Mouse (Mus musculus) right cerebral cortex, postnatal 36 days (tissue): ENCODE results near the gene Pes1.
"Not testable (repeated sequence)": the region's sequence is repeated elsewhere in the genome, so short reads cannot be mapped to it uniquely, and the experiment has no call there.

ENCODE experiments used
- DNase-seq, 2 experiments: peaks; one replicate each; pipeline ENCODE4 v3.0.0; 2022; ENCODE audit warnings: low spot score in 2 of 2, mixed read lengths in 1 of 2

Gene Pes1

DNA sequence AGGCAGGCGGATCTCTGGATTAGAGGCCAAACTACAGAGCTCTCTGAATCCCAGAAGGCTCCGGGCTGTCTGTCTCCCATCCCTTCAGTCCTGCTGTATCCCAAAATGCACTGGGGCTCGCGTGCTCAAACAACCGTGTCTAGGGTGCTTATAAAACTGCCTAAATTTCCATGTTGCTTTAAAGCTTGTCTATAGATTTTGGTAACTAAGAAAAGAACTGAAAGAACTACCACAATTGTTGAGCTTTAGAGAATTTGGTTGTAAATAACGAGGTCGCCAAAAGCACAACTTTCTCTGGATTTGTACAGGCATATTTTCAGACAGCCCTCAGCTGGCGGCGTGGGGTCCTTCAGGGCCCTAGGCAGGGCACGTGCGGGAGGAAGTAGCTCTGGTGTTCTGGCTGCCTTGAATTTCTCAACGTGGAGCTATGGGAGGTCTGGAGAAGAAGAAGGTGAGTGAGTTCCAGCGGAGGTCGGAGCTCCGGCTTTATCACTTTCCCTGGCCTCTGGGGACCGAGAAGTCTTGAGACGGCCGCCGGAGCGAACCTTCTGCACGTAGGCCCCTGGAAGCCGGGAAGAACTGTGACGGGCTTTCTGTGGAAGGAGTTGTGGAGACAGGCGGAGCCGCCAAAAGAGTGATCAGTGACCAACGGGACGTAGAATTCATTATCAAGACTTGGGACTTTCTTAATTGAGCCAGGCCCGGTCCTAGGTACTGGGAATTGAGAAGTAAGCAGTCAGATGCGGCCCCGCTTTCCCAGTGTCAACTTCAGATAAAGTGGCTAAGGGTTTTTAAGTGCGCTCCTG lies at the start of gene Pes1:
TSS of gene Pes1 (plus strand) at position 366 of the 806 bp plus-strand sequence.
- peak; percentile 74 to 78 for DNase-seq

DNA sequence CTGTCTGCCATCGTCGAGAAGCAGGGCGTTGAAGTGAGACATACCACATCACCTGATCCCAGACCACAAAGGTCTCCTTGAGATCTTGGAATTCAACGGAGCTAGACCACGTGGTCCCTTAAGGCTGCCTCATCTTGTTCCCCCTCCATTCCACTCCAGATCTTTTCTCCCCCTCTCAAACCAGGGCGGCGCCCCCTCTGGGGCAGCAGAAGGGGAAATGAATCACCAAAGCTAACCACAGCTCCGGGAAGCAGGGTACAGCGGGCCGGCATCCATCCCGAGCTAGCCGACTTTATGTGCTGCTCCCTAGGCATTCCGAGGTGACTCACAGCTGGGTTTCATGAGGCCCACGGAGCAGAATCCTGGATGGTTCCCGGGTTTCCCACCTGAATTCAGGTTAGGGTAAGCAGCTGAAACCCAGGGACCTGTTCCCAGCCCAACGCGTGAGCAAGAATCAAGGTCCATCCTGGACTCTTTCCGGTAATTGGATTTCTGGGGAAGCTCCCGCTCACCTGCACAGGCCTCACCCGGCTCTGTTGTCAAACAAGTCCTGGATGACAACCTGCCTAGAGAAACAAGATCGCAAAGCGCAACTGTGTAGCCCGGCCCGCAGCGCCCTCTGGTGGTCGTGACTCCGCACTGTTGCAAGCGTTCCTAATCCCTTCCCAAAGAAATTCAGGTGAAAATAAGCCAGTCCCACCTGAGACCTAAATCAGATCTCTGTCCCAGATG lies 49.5 kb upstream of the Pes1 start, which contains the start of gene Slc35e4:
TSS of gene Slc35e4 (minus strand) at position 556 of the 732 bp plus-strand sequence.
- DNase-seq: peak; percentile 55 to 63

DNA sequence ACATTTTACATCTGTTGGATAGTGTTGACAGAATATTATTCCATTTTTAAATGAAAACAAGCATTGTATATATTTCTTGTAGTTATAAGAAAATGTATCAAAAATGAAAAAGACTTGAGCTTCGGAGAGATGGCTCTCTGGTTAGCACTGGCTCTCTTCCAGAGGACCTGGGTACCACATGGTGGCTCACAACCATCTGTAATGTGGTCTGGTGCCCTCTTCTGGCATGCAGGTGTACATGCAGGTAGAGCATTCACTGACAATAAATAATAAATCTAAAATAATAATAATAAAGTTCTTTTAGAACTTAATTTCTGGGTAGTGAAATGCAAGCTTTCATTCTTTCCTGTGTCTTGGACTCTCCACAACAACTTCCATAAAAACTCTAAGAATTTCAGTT lies 45.0 kb upstream of the Pes1 start:
- DNase-seq: no peak

DNA sequence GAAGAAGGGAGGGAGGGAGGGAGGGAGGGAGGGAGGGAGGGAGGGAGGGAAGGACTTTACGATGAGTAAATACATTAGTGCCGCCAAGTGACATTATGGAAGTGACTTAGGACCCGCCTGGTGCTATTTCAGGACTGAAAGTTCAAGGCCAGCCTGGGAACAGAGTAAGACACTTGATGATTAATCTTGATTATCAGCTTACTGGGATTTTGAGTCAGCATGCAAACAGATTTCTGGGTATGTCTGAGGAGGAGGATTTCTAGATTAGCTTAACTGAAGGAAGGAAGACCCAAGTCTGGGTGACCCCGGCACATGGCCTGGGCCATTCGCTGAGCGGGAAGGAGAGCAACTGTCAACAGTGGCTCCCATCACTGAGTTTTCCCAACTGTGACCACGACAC lies 43.3 kb upstream of the Pes1 start:
- no peak for DNase-seq

DNA sequence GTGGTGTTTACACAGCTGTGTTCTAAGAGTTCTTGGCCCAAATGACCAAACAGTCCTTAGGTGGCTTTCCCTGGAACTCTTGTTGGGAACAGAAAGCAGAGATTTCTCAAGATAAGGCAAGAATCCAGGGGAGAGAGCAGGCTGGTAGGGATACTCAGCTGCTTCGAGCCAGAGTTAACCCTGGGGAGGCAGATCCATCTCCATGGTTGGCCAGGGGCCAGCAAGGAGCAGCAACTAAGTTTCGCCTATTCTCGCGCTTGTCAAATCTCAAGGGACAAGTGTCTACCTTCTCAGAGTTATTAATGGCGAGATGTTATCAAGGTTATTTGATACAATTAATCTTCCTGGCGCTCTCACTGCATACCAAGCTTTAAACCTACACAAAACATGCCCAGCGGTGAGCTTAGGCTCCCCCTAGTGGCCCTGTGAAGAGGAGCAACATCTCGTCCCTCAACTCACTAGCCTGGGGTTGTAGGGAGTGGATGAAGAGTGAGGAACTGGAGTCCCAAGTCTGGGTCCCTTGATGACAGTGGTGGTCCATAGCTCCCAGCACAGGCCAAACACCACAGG lies 42.4 kb upstream of the Pes1 start:
- peak in 1 of 2 experiments; percentile 46 for DNase-seq

DNA sequence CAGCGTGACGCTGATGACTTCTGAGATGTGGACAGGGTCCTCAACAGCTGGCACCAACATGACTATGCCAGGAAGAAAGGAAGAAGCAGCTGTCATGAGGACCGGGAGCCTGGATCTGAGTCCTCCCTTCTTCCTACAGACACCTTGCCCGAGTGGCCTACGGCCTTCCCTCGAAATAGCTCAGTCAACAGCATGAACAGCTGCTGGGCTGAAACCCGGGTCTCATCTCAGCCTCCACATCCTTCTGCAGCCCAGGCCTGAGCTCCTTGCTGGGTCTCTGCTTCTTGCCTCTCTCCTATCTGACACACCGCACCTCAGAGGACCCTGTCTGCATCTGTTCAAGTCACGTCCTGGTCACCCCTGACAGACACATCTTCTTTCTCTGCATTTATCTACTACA lies 41.7 kb upstream of the Pes1 start:
- no peak for DNase-seq

DNA sequence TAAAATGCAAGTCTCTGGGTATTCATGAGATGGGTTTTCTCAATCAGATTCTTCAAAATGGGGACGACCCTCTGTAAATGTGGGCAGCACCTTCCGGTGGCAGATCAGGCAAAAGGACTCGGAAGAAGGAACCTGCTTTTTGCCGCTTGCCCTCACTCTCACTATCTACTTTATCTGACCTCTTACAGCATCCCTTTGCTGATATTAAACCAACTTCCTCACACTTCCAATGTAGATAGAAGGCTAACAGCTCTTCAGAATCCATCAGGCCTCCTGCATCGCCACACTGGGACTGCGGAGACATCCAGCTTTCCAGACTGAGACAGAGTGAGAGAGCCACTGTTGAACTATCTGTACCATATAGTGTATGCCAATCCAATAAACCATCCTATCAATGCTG lies 41.0 kb upstream of the Pes1 start:
- no peak for DNase-seq

DNA sequence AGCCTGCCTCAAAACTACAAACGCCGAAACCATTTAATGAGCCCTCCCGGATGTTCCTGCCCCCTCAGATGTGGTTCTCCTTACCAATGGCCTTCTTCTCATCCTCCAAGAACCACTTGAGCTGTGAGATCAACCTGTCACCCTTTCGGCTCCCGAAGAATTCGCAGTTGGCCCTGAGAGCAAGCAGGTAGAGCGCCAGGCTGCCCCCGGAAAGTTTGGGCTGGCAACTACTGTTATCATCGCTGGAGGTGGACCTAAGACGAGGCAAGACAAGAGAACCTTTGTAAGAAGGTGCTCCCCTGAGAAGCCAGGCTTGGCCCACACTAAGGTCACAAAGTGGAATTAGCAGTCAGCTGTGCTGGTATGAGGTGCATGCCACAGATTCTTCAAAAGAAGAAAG lies 37.9 kb upstream of the Pes1 start:
- no peak for DNase-seq

DNA sequence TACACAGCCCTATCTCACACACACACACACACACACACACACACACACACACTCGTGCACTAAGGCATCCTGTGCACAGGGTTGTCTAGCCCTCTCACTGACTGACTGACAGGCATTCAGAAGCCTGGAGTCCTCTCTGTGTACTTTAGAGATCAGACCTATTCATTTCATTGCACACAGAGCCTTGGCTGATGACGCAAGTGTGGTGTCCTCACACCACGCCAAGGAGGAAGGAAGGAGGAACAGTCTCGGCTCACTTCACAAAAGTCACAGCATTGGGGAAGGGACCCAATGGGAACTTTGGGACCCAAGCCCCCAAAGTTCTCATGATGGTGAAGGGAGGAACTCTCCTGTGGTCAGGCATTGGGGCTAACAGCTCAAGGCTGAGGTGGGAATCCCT lies 33.8 kb upstream of the Pes1 start:
- DNase-seq: no peak

DNA sequence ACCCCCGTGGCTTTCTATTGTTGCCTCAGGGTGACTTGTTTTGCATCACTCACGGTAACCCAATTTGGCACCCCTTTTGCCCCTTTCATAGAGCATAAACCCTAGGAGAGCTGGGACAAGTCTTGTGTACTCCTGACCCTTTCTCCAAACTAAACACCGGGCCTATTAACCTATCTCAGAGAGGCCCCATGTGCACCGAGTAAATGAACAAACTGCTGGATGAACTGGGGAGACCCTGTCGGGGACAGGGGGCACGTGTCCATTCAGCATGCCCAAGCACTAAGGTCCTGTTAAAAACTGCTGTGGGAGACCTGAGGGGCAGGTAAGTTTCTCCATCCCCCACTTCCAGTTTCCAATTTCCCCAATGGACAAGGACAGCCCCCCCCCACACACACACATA lies 32.8 kb upstream of the Pes1 start:
- no peak for DNase-seq

DNA sequence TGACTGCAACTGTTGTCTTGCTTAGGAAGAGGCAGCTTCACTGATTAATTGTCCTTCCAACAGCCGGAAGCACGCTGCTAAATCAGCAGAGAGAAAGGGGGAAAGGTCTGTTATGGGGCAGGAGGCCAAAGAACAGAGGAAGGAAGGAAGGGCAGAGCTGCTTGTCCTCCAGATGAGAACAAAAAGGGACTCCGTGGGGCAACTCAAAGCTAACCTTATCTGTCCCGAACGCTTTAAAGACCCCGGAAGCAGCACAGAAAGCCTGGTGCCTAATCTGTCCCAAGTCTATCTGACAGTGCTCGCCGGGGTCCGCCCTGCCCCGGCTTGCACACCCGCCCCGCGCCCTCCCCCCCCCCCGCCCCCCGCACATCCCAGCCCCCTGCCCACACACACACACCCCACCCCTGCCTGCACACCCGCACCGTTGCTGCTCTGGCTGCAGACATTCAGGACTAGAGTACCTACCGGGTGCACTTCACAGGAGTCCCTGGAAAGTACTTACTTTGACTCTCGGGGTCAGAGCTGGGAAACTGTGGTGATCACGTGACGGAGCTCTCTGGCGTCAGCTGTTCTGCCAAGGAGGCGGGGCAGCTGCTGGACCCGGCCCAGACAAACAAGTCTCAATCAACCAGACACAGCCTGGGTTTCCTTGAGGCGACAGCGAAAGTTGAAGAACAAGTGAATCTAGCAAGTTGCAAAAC lies 32.1 kb upstream of the Pes1 start, which contains the start of gene Tcn2:
TSS of gene Tcn2 (minus strand) at position 649 of the 701 bp plus-strand sequence.
- DNase-seq: peak; percentile 45 to 53

DNA sequence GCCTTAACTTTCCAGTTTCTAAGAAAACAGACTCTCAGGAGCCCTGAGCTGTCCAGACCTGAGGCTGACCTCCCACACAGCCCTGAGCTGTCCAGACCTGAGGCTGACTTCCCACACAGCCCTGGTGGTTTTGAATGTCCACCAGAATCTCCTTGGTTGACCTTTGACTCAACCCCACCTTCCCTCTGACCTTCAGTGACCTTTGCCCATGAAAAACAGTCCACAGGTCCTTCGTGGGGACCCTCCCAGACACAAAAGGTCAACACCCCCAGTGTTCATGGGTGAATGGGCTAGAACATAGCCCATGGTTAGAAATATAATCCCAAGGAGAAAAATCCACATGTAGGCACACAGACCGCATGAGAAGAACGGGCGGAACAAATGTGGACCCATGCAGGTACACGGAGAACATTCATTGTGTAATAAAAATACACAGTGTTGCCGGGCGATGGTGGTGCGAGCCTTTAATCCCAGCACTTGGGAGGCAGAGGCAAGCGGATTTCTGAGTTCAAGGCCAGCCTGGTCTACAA lies 30.0 kb upstream of the Pes1 start:
- DNase-seq: no peak

DNA sequence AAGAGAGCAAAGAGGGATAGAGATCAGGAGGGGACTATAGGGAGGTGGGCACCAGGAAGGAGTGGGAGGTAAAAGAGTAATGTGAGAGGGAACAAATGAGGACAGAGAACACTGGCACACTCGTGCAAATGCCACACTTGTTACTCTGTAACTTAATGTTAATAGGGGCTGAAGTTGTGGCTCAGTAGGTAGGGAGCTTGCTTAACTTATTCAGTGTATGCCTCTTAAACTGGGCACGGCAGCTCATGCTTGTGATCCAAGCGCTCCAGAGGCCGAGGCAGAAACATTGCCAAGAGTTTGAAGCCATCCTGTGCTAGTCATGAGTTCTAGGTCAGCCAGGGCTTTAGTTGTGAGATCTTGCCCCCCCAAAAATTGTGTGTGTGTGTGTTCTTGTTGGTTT lies 28.6 kb upstream of the Pes1 start:
- DNase-seq: no peak

DNA sequence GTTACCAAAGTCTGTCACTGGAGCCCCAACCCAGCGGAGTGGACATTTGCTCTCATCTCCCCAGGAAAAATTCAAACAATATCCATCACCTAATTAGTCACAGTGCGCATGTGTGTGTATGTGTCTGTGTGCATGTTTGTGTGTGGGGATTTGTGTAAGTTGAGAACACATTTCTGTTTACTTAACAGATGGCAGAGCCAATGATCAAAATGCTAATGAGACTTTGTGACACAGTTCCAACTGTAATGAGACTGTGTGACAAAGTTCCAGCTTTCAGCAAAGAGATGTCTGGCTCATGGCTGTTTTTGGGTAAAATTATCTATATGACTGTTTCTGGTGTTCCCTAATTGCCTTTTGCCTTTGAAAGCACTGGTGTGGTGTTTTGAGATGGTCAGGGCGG lies 27.5 kb upstream of the Pes1 start:
- DNase-seq: no peak

DNA sequence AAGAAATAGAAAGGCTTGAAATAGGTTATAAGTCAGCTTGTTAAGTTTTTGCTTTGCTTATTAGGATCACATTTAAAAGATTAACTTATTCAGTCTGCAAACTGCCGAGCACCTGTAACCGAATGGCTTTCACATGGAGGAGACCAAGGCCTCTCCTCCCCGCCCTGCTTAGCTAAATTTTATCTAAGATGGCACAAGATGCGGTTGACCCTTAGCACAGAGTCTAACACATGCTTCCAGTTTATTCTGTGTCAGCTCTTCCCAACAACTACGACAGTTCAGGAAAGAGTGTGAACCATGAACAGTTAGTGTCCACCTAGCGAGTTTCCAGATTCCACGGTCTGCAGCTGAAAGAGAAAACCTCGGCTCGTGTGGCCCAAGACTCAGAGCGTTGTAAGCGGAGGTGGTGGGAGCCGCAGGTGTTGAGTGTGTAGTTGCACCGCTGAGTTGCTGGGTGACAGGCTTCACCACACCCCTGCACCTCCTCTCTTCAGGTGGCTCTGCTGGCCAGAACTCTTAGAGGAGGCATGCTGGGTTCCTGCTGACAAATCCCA lies 26.4 kb upstream of the Pes1 start:
- no peak for DNase-seq

DNA sequence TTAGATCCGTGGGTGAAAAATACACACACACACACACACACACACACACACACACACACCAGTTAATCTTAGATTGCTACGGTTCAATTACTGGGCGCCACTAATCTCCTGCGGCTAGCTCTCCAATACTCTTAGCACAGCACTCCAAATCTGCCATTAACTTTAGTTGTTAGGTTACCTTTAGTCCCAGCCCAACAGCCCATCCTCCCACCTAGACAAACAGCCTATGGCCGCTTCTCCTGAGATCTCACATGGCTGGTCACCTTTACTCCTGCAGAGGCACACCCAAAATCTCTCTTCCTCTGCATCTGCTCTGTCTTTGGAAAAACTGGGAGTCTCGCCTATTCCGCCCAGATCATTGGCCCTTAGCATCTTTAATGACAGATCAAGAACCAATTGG lies 22.4 kb upstream of the Pes1 start:
- DNase-seq: no peak

DNA sequence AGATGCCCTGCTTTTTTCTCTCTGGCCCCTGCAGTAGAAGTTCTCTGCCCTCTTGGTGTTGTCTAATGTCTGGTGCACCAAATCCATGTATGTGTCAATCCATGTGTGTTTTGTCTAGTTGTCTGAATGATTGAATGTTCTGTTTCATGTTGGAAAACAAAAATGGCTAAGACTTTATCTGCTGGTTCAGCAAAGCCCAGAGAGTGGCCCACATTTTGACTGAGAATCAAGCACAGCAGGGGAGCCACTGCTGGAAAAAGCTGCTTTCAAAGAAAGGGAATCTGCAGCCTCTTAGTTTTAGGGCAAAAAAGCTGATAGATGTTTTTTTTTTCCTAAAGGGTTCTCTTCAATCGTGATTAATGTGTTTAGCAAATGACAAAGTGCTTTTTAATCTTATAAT lies 17.4 kb upstream of the Pes1 start:
- no peak for DNase-seq

DNA sequence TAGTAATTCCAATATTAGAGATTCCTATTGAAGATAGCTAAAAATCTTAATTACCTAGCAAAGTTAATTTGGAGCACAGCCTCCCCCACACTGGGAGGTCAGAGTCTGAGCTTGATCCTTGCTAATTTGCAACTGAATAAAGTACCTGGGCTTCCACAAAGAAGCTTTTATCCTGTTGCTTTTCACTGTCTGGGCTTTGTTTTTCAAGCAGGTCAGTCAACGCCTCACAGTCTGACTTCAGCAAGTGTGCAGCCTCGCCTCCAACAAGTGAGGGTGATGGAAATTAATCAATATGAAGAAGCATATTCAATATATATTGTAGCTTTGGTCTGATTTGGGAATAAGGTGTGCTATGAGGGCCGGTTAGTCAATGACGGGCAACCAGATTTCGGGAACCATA lies 8.9 kb upstream of the Pes1 start:
- DNase-seq: not testable (repeated sequence)

DNA sequence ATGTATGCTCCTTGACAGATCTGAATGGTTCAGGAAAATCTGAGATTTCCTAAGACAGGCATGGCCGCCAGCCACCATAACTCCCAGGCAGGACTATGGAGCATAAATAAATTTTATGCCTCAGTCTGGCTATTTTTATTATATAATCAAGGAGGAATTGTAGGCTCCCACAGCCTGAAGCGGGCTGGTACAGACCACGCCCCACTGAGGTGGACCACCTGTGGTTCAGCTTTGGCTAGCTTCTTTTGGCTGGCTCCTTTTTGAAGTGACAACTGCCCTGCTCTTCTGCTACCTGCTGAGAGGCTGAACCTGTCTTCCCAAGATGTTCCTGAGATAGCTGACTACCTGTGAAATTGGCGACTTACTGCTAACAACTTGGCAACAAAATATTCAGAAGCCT lies 8.4 kb upstream of the Pes1 start:
- DNase-seq: not testable (repeated sequence)

DNA sequence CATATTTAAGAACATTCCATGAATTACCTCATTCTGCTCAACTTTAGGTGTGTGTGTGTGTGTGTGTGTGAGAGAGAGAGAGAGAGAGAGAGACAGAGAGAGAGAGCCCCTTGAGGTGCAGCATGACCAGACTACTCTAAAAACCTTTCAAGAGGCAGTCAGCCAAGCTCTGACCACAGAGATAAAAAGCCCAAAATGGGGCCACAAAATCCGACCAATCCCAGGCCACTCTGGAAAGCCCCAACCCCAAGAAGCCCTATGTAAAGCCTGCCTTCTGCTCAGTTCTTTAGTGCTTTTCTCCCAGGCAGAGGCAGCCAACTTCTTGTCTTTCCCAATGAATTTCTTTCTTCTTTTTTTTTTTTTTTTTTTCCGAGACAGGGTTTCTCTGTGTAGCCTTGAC lies 2.9 kb upstream of the Pes1 start:
- no peak for DNase-seq

DNA sequence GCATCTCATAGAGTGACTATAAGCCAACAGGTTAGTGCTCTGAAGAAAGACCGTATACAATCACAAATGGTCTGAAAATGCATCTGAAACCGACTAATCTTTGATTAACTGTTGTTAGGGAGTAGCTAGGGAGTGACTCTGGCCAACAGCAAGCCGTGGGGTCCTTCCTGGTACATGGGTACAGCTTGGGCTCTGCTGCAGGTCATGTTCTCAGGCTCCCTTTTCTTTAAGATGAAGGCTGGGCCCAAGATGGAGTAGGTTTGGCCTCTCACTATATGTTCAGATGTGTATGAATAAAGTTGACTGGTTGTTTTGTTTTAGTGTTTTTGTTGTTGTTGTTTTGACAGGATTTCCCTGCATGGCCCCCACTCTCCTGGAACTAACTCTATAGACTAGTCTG lies 2.0 kb upstream of the Pes1 start:
- no peak for DNase-seq

DNA sequence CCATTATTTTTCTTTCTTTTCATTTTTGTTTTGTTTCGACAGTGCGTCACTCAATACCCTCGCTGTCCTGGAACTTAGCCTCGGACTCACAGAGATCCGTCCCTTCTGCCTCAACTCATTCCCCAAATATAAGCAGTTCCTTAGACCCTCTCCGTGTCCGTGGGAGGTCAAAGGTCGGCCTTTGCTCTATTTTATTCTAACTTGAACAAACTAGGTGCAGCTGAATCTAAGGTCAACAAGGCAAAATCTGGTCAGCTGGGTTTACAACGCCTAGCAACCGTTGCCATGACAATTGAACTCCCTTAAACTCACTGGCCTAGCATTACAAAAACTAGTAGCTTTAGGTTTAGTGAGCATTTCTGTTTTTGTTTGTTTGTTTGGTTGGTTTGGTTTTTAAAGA lies 620 bp upstream of the Pes1 start:
- no peak for DNase-seq
